Mouse (Mus musculus) hindbrain, embryonic 12.5 days (tissue): ENCODE measurements around the gene Itm2b. TPM values are rescaled to one million over a fixed set of nuclear protein-coding genes. Genes with fewer than 3 reads are reported as not detected.

Experiments used
- ATAC-seq: fragments of 200-750 bp; cut with Nextera tagmentation; 2 replicates; pipeline ENCODE4 v1.8.0; 2017; ENCODE audit warnings: moderate TSS enrichment; ENCODE audit not compliant: low FRiP score
- H3K27ac ChIP-seq: fragments of 300-500 bp; sonication (generic); 2 replicates; pipeline ENCODE4 v1.5.1; 2016; ENCODE audit warnings: mild to moderate bottlenecking
- H3K27me3 ChIP-seq: fragments of 300-500 bp; sonication (generic); 2 replicates; pipeline ENCODE4 v1.6.1; 2016; ENCODE audit warnings: mild to moderate bottlenecking
- H3K36me3 ChIP-seq: fragments of 300-500 bp; sonication (generic); 2 replicates; pipeline ENCODE4 v1.6.1; 2016; ENCODE audit warnings: mild to moderate bottlenecking
- H3K4me1 ChIP-seq: fragments of 300-500 bp; sonication (generic); 2 replicates; pipeline ENCODE4 v1.6.1; 2016
- H3K4me2 ChIP-seq: fragments of 300-500 bp; sonication (generic); replicated peaks from 2 replicates; pipeline ENCODE4 v1.6.1; 2016; ENCODE audit warnings: mild to moderate bottlenecking
- H3K4me3 ChIP-seq: fragments of 300-500 bp; sonication (generic); 2 replicates; pipeline ENCODE4 v1.5.1; 2016; ENCODE audit warnings: mild to moderate bottlenecking
- H3K9ac ChIP-seq: fragments of 300-500 bp; sonication (generic); 2 replicates; pipeline ENCODE4 v1.6.1; 2016; ENCODE audit warnings: mild to moderate bottlenecking, moderate library complexity
- H3K9me3 ChIP-seq: fragments of 300-500 bp; sonication (generic); replicated peaks from 2 replicates; pipeline ENCODE4 v1.6.1; 2016; ENCODE audit warnings: mild to moderate bottlenecking
- WGBS: fragments of 180-500 bp; shearing (Covaris S2); methylation state at CpG from one replicate; pipeline ENCODE4 v1.1.7; 2016; 5-methylcytosine and 5-hydroxymethylcytosine counted together
- polyA plus RNA-seq: library from polyadenylated mRNA; unstranded; fragments of >200 nt; fragmentation: Nextera tagmentation; extraction: Ambion mirVana; gene quantifications from 2 replicates; pipeline ENCODE4 v1.2.1, GENCODE M21; 2016

Gene Itm2b
- 462 and 486 TPM in 2 replicates for polyA plus RNA-seq

- H3K4me2 ChIP-seq, result peak within 1 kb of the TSS; percentile 66
- peaks cover 18% of the 10 kb centered on the region for H3K4me1 ChIP-seq
- no peaks in the 10 kb centered on the region for H3K36me3 ChIP-seq
- H3K4me3 ChIP-seq, result peak within 1 kb of the TSS; percentile 94
- peak; percentile 96 for ATAC-seq
- no peaks in the 10 kb centered on the region for H3K27me3 ChIP-seq
- under 1% methylated on average over 50 of the region's 62 CpGs for WGBS
- H3K27ac ChIP-seq, result peak within 1 kb of the TSS; percentile 94
- peak within 1 kb of the TSS; percentile 94 for H3K9ac ChIP-seq
- H3K9me3 ChIP-seq, result no peaks in the 10 kb centered on the region
Measured at GRCm38 (mm10) chr14:73384913-73385719, at the start of gene Itm2b. TSS of gene Itm2b (minus strand) at chr14:73385289.

GRCm38 (mm10) chr14:73433487-73433886, 48.4 kb upstream of the Itm2b start:
- no peak overlapping the region for H3K9ac ChIP-seq
- H3K36me3 ChIP-seq, result no peaks in the 10 kb centered on the region
- no peak overlapping the region for H3K4me2 ChIP-seq
- H3K27me3 ChIP-seq, result no peaks in the 10 kb centered on the region
- H3K27ac ChIP-seq, result no peak overlapping the region
- H3K9me3 ChIP-seq, result no peaks in the 10 kb centered on the region
- H3K4me3 ChIP-seq, result no peak overlapping the region
- 83% methylated on average over 6 of the region's 6 CpGs for WGBS
- no peak for ATAC-seq
- H3K4me1 ChIP-seq, result no peaks in the 10 kb centered on the region

GRCm38 (mm10) chr14:73430571-73430970, 45.5 kb upstream of the Itm2b start:
- Histone ChIP-seq H3K27ac (no peak overlapping the region), H3K27me3 (no peaks in the 10 kb centered on the region), H3K9ac (no peak overlapping the region), H3K4me2 (no peak overlapping the region), H3K4me1 (no peaks in the 10 kb centered on the region), H3K36me3 (no peaks in the 10 kb centered on the region), H3K4me3 (no peak overlapping the region), H3K9me3 (peaks cover 3% of the 10 kb centered on the region; the same call in 1 of the 2 replicates)
- no peak for ATAC-seq
- 64% methylated on average over 12 of the region's 12 CpGs for WGBS

GRCm38 (mm10) chr14:73425571-73426041, 40.5 kb upstream of the Itm2b start:
- Histone ChIP-seq H3K9ac (no peak overlapping the region), H3K9me3 (peaks cover 3% of the 10 kb centered on the region; the same call in 1 of the 2 replicates), H3K27me3 (no peaks in the 10 kb centered on the region), H3K27ac (no peak overlapping the region), H3K4me2 (no peak overlapping the region), H3K4me3 (no peak overlapping the region), H3K4me1 (no peaks in the 10 kb centered on the region), H3K36me3 (no peaks in the 10 kb centered on the region)
- 74% methylated on average over 2 of the region's 2 CpGs for WGBS
- no peak for ATAC-seq

GRCm38 (mm10) chr14:73424961-73425360, 39.9 kb upstream of the Itm2b start:
- H3K9me3 ChIP-seq, result peaks cover 3% of the 10 kb centered on the region; the same call in 1 of the 2 replicates
- no peak for ATAC-seq
- 54% methylated on average over 6 of the region's 6 CpGs for WGBS

GRCm38 (mm10) chr14:73423542-73423941, 38.5 kb upstream of the Itm2b start:
- 0 out of 2 replicates have a peak, but pooled peaks cover 3% of the 10 kb centered on the region for H3K4me1 ChIP-seq
- H3K4me3 ChIP-seq, result no peak overlapping the region
- no peak overlapping the region for H3K9ac ChIP-seq

More at GRCm38 (mm10) chr14:73424961-73425360, 39.9 kb upstream of the Itm2b start:
- Histone ChIP-seq H3K27me3 (no peaks in the 10 kb centered on the region), H3K4me3 (no peak overlapping the region), H3K9ac (no peak overlapping the region), H3K27ac (no peak overlapping the region), H3K36me3 (no peaks in the 10 kb centered on the region), H3K4me1 (no peaks in the 10 kb centered on the region), H3K4me2 (no peak overlapping the region)

GRCm38 (mm10) chr14:73422621-73423020, 37.5 kb upstream of the Itm2b start:
- no peak overlapping the region for H3K4me3 ChIP-seq
- 93% methylated on average over 2 of the region's 2 CpGs for WGBS
- peaks cover 3% of the 10 kb centered on the region; the same call in 1 of the 2 replicates for H3K9me3 ChIP-seq
- ATAC-seq, result no peak
- no peaks in the 10 kb centered on the region for H3K27me3 ChIP-seq
- 0 out of 2 replicates have a peak, but pooled peaks cover 3% of the 10 kb centered on the region for H3K4me1 ChIP-seq
- H3K9ac ChIP-seq, result no peak overlapping the region
- H3K4me2 ChIP-seq, result no peak overlapping the region
- H3K27ac ChIP-seq, result no peak overlapping the region
- H3K36me3 ChIP-seq, result no peaks in the 10 kb centered on the region

More at GRCm38 (mm10) chr14:73423542-73423941, 38.5 kb upstream of the Itm2b start:
- Histone ChIP-seq H3K36me3 (no peaks in the 10 kb centered on the region), H3K27ac (no peak overlapping the region), H3K9me3 (peaks cover 3% of the 10 kb centered on the region; the same call in 1 of the 2 replicates), H3K27me3 (no peaks in the 10 kb centered on the region), H3K4me2 (no peak overlapping the region)
- no peak for ATAC-seq

- no peaks in the 10 kb centered on the region for H3K27me3 ChIP-seq
Measured at GRCm38 (mm10) chr14:73421580-73421979, 36.5 kb upstream of the Itm2b start.

GRCm38 (mm10) chr14:73420138-73420745, 35.2 kb upstream of the Itm2b start:
- no peaks in the 10 kb centered on the region for H3K36me3 ChIP-seq
- H3K4me1 ChIP-seq, result peaks cover 8% of the 10 kb centered on the region
- H3K9me3 ChIP-seq, result no peaks in the 10 kb centered on the region
- no peaks in the 10 kb centered on the region for H3K27me3 ChIP-seq
- 31% methylated on average over 5 of the region's 5 CpGs for WGBS
- H3K4me3 ChIP-seq, result no peak overlapping the region
- H3K9ac ChIP-seq, result no peak overlapping the region
- no peak overlapping the region for H3K27ac ChIP-seq
- no peak overlapping the region for H3K4me2 ChIP-seq
- ATAC-seq, result no peak

More at GRCm38 (mm10) chr14:73421580-73421979, 36.5 kb upstream of the Itm2b start:
- WGBS, result 78% methylated on average over 9 of the region's 9 CpGs
- Histone ChIP-seq H3K9me3 (peaks cover under 1% of the 10 kb centered on the region; the same call in 1 of the 2 replicates), H3K36me3 (no peaks in the 10 kb centered on the region), H3K27ac (no peak overlapping the region), H3K4me3 (no peak overlapping the region), H3K9ac (no peak overlapping the region), H3K4me1 (0 out of 2 replicates have a peak, but pooled peaks cover 3% of the 10 kb centered on the region), H3K4me2 (no peak overlapping the region)
- ATAC-seq, result no peak

GRCm38 (mm10) chr14:73416511-73416910, 31.4 kb upstream of the Itm2b start:
- ATAC-seq, result no peak
- Histone ChIP-seq H3K27ac (no peak overlapping the region), H3K9me3 (no peaks in the 10 kb centered on the region), H3K36me3 (no peaks in the 10 kb centered on the region), H3K4me2 (no peak overlapping the region), H3K9ac (no peak overlapping the region), H3K27me3 (no peaks in the 10 kb centered on the region), H3K4me3 (no peak overlapping the region), H3K4me1 (peaks cover 8% of the 10 kb centered on the region)
- WGBS, result 91% methylated on average over 5 of the region's 5 CpGs

GRCm38 (mm10) chr14:73415376-73416035, 30.4 kb upstream of the Itm2b start:
- H3K9ac ChIP-seq, result no peak overlapping the region
- H3K27me3 ChIP-seq, result no peaks in the 10 kb centered on the region
- WGBS, result 18% methylated on average over 13 of the region's 13 CpGs
- peak overlapping the region; percentile 24; the same call in 1 of the 2 replicates for H3K4me2 ChIP-seq
- no peak for ATAC-seq
- H3K36me3 ChIP-seq, result no peaks in the 10 kb centered on the region
- H3K4me3 ChIP-seq, result no peak overlapping the region
- peaks cover 8% of the 10 kb centered on the region for H3K4me1 ChIP-seq
- H3K9me3 ChIP-seq, result no peaks in the 10 kb centered on the region
- H3K27ac ChIP-seq, result no peak overlapping the region

GRCm38 (mm10) chr14:73411729-73412128, 26.6 kb upstream of the Itm2b start:
- H3K9ac ChIP-seq, result no peak overlapping the region
- peaks cover 5% of the 10 kb centered on the region for H3K4me1 ChIP-seq
- no peak overlapping the region for H3K4me3 ChIP-seq
- no peaks in the 10 kb centered on the region for H3K9me3 ChIP-seq
- H3K27me3 ChIP-seq, result no peaks in the 10 kb centered on the region
- no peak overlapping the region for H3K27ac ChIP-seq
- H3K4me2 ChIP-seq, result no peak overlapping the region
- no peak for ATAC-seq
- no peaks in the 10 kb centered on the region for H3K36me3 ChIP-seq
- WGBS, result 82% methylated on average over 1 of the region's 1 CpGs
